Mouse (Mus musculus) frontal cortex, postnatal 10 days (tissue): Measurements from ENCODE around the gene Clip2.
"Not testable (repeated sequence)": the region's sequence is repeated elsewhere in the genome, so short reads cannot be mapped to it uniquely, and the experiment has no call there.

Experiments used
- DNase-seq, 2 experiments: peaks; one replicate each; pipeline ENCODE4 v3.0.0; 2022; ENCODE audit warnings: low spot score in 2 of 2, mixed read lengths in 1 of 2

Gene Clip2

DNA sequence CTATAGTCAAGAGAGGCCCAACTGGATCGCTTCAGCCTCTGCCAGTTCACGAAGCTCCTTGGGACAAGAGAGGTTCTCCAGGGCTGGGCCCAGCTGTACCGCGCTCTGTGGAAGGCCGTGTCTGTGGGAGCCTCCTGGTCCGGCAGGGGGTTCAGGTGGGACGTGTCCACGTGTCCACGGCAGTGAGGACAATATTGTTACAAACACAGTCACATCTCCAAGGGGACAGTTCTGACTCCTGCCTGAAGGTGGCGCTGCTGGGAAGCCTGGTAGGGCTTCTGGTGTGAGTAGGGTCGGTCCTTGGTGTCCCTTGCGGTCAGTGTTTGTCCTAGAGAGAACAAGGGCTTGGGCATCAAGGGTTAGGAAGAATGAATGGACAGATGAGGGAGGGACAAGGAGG is 61.8 kb downstream of the Clip2 start:
- no peak for DNase-seq

DNA sequence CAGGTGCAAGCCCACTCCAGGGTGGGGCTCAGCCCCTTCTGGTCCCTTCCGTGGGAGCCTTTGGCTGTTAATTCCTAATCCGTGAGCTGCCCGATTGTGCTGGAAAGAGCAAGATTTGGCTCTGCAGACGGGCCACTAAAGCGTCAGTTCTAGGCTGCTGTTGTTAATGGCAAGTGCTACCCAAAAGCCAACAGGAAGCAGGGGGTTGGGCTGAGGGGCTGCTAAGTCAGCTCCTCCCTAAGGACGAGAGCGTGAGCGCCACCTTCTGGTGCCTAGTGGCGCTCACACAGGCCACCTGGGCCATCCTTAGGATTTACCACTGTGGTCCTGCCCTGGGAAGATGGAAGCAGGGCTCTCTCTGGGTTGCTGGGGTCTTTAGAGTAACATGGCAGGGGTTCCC is 62.7 kb downstream of the Clip2 start:
- DNase-seq: peak in 1 of 2 experiments; percentile 44

DNA sequence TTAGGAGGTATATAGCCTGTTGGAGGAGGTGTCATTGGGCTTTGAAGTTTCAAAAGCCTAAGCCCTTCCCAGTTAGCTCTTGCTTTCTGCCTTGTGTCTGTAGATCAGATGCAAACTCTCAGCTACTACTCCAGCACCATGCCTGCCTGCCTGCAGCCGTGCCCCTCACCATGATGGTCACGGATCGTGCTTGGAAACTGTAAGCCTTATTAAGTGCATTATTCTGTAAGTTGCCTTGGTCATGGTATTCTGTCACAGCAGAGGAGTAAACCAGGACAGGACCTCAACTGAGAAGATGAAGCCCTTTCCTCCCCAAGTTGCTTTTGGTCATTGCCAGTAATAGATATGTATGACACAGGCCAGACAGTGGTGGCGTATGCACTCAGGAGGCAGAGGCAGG is 63.6 kb downstream of the Clip2 start:
- no peak for DNase-seq

DNA sequence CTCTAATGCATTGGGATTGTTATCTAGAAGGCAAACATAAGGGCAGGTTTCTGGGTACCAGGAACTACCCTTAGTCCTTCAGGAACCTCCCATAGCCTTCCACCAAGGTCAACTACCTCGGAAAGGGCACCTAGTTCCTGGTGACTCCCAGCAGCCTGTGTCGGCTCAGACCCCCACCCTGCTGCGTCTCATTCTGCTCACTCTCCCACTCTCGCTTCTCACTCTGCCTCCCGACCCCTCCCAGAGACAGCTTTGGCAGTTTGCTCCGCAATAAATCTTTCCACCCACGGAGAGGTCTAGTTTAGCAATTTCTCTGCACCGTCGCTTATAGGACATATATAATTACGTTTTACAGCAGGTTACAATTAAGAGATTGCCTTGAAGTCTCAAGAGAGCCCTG is 64.2 kb downstream of the Clip2 start:
- DNase-seq: no peak

DNA sequence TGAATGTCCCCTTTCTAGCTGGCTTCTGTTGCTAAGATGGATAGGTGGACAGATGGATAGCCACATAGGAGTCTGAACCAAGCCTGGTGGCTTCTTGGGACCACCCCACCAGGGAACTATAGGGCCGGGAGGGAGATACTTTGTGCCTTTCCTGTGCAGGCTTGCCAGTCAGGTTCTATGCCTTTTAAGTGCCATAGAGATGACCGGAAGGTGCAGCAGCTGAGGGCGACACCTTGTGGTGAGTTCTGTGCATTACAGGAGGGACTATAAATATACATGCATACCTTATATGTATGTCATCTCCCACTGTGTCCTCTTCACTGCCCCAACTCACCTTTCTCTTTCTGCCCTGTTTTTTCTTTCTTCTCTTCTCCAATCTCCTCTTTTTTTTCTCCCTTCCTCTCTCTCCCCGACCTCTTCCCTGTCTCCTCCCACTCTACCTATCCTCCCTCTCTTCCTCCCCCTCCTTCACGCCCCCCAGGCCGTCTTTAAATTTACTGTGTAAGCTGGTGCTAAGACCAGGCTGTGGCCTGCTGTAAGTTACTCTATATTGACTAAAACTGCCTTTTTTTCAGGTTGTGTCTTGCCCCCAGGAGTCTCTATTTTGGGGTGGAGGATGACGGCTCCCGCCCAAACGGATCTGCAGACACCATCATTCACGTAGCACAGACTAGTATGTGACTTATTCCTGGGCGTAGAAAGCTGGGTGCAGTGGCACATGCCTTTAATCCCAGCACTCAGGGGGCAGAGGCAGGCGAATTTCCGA is 66.2 kb downstream of the Clip2 start:
- DNase-seq: no peak

GRCm38 (mm10) chr5:134485183-134485730 is 67.0 kb downstream of the Clip2 start:
- no peak for DNase-seq

DNA sequence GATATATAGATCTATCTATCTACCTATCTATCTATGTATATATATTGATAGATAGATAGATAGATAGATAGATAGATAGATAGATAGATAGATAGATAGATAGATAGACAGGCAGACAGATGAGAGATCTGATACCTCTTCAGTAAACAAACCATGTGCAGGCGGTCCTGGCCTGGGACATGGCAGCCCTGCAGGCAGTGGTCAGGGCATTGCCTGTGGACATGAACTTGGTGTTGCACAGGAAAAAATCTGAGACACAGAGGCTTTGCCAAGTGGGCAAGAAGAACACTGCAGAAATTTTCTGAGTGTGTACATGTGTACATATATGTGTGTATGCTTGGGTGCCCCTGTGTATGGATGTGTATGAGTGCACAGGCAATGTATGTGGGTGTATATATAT is 68.9 kb downstream of the Clip2 start:
- no peak for DNase-seq

DNA sequence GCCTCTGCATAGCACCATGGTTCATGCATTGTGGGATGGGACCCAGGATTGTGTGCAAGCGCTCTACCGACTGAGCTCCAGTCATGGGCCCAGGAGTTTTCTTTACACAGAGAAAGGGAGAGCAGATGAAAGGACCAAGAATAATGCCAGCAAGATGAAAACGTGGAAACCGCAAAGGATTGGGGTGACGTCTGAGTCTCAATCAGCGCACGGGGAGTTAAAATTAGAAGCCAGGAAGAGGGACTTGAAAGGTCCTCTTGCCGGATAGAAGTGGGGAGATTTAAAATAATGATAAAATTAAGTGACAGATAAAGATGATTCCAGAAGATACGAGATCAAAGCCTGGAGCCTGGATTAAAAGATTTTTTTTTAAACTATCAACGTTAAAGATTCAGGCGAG is 69.9 kb downstream of the Clip2 start:
- no peak for DNase-seq

DNA sequence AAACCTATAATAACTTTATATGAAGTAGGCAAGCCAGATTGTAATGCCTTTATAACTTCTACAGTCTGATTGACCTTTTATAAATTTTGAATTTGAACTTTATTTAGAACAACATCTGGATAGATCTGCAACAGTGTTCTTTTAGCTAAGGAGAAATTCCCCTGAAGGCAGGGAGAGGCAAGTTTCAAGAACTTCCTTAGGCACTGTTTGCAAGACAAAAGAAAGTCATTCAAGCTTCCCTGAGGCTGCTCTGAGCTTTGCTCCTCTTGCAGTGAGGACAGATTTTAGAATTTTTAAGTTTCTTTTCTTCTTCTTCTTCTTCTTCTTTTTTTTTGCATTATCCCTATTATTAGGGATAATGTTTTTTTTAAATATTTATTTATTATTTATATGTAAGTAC is 73.3 kb downstream of the Clip2 start:
- not testable (repeated sequence) for DNase-seq

DNA sequence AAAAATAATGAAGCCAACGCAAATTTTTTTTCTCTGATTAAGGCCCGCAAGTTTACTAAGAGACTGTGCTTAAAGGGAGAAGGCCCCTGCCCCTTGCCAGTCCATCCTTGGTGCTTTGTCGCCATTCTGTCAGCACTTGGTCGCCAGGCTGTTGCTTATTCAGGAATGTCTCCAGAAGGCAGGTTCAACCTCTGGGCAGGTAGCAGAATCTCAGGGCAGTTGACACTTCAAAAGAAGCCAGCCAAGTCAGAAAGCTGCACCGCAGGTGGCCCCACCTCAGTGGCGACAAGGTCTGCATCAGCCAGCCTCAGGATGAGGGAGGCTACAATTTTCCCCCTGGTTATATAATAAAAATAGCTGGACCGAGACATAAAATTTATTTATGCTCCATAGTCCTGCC is 76.5 kb downstream of the Clip2 start:
- DNase-seq: not testable (repeated sequence)

DNA sequence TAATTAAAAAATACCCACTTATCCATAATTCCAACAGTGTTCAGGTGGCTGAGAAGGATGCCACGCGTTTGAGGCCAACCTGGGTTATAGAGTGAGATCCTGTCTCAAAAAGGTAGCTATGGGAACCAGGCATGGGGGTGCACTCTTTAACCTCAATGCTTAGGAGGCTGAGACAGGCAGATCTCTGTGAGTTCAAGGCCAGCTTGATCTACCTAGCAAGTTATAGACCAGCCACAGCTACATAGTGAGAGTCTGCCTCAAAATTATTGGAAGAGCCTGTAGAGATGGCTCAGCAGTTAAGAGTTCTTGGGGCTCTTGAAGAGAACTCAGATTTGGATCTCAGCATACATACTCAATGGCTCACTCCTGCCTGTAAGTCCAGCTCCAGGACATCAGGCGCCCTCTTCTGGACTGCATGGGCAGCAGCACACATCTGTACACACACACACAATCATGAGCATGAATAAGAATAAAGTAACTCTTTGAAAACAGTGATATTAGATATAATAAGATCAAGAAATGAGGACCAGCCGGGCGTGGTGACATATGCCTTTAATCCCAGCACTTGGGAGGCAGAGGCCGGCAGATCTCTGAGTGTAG is 77.1 kb downstream of the Clip2 start:
- no peak for DNase-seq

DNA sequence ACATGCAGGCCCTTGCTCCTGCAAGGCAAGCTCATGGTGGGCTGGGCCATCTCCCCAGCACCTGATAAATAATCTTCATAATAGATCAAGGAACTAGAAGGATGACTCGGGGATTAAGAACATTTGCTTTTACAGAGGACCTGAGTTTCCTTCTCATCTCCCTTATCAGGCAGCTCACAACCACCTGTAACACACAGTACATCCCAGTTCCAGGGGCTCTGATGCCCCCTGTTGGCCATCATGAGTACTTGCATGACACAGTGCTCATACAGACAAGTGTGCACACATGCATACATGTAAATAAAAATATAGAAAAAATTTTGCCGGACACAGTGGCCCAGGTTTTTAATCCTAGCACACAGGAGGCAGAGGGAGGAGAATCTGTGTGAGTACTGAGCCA is 78.3 kb downstream of the Clip2 start:
- DNase-seq: no peak

GRCm38 (mm10) chr5:134470538-134471169 is 81.6 kb downstream of the Clip2 start:
- no peak for DNase-seq

DNA sequence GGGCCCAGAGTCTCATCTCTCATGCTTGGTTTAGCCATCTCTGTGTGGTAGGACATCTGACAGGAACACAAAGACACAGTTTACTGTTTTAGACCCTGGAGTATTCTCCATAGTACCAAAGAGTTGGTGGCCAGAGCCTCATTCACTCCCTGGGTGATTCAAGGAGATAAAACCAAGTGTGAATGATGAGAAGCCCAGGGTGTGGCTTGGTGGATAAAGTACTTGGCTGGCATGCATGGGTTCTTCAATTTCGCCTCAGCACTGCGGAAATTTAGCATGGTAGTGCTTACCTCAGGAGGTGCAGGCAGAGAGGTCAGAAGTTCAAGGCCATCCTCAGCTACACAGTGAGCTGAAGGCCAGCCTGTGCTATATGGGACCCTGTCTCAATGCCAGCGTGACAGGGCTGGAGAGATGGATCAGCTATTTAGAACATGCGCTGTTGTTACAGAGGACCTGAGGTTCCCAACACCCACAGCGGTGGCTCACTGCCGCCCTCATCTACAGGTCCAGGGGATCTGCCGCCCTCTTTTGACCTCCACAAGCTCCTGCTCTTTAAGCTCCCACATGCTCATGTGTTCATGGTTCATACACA is 82.6 kb downstream of the Clip2 start:
- DNase-seq: no peak

DNA sequence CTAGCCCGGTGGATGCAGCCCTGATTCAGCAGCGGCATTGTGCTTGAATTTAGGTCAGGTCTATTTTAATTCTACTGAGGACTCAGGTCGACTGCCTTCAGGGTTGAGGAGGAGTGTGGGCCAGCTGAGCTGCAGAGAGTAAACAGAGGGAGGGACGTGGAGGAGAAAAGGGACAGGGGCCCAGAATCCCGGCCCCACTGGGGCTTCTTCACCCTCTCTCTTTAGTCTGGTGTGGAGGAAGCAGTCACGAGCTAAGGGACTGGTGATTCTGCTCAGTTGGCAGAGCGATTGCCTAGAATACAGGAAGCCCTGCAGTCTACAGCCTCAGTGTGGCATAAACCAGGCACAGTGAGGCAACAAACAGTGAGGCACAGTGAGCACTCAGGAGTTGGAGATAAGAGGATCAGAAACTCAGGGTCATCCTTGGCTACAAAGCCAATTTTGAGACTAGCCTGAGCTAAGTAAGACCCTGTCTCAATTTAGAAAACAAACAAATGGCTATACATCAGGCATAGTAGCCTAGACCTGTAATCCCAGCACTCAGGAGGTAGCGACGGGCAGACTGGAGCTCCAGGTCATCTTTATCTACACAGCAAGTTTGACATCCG is 84.0 kb downstream of the Clip2 start:
- DNase-seq: no peak

GRCm38 (mm10) chr5:134467030-134467549 is 85.1 kb downstream of the Clip2 start:
- no peak for DNase-seq

- DNase-seq: peak in 1 of 2 experiments; percentile 32
Measured at GRCm38 (mm10) chr5:134466296-134467029, 85.8 kb downstream of the Clip2 start.

- no peak for DNase-seq
Measured at GRCm38 (mm10) chr5:134465197-134465596, 87.0 kb downstream of the Clip2 start.

- no peak for DNase-seq
Measured at GRCm38 (mm10) chr5:134464225-134464624, 88.0 kb downstream of the Clip2 start.

GRCm38 (mm10) chr5:134462731-134463130 is 89.5 kb downstream of the Clip2 start:
- DNase-seq: no peak

GRCm38 (mm10) chr5:134462316-134462715 is 89.9 kb downstream of the Clip2 start:
- DNase-seq: no peak
